Mouse (Mus musculus) limb, embryonic 14.5 days (tissue): ENCODE results near the gene Apoa5. TPM values are rescaled to one million over a fixed set of nuclear protein-coding genes. Genes with fewer than 3 reads are reported as not detected.
"Not testable (repeated sequence)": the region's sequence is repeated elsewhere in the genome, so short reads cannot be mapped to it uniquely, and the experiment has no call there.

ENCODE experiments used
- ATAC-seq: fragments of 200-750 bp; cut with Nextera tagmentation; 2 replicates; pipeline ENCODE4 v1.8.0; 2017; ENCODE audit warnings: low read depth, moderate number of reproducible peaks, moderate TSS enrichment; ENCODE audit not compliant: low FRiP score
- DNase-seq: peaks from one replicate; pipeline ENCODE4 v3.0.0-alpha.2; 2015; ENCODE audit warnings: low spot score
- H3K27ac ChIP-seq: fragments of 300-500 bp; sonication (generic); replicated peaks from 2 replicates; pipeline ENCODE4 v1.5.1; 2014; ENCODE audit warnings: low read depth, mild to moderate bottlenecking, low read length, moderate library complexity, mixed read lengths
- H3K27me3 ChIP-seq: fragments of 300-500 bp; sonication (generic); 2 replicates; pipeline ENCODE4 v1.6.1; 2014; ENCODE audit warnings: low read length, mixed read lengths; ENCODE audit not compliant: control insufficient read depth, insufficient read depth
- H3K36me3 ChIP-seq: fragments of 300-500 bp; sonication (generic); 2 replicates; pipeline ENCODE4 v1.6.1; 2014; ENCODE audit warnings: mild to moderate bottlenecking, low read length, moderate library complexity, mixed read lengths; ENCODE audit not compliant: control insufficient read depth, insufficient read depth
- H3K4me1 ChIP-seq: fragments of 300-500 bp; sonication (generic); 2 replicates; pipeline ENCODE4 v1.6.1; 2014; ENCODE audit warnings: antibody characterized with exemption, low read length, mixed read lengths; ENCODE audit not compliant: control insufficient read depth, insufficient read depth
- H3K4me2 ChIP-seq: fragments of 300-500 bp; sonication (generic); replicated peaks from 2 replicates; pipeline ENCODE4 v1.6.1; 2014; ENCODE audit warnings: low read depth, mild to moderate bottlenecking, low read length, moderate library complexity; ENCODE audit not compliant: severe bottlenecking
- H3K4me3 ChIP-seq: fragments of 300-500 bp; sonication (generic); replicated peaks from 2 replicates; pipeline ENCODE4 v1.5.1; 2014; ENCODE audit warnings: low read length
- H3K9ac ChIP-seq: fragments of 300-500 bp; sonication (generic); 2 replicates; pipeline ENCODE4 v1.6.1; 2014; ENCODE audit warnings: mild to moderate bottlenecking, low read depth, low read length, moderate library complexity; ENCODE audit not compliant: severe bottlenecking
- H3K9me3 ChIP-seq: fragments of 300-500 bp; sonication (generic); 2 replicates; pipeline ENCODE4 v1.6.1; 2016; ENCODE audit warnings: low read length; ENCODE audit not compliant: control insufficient read depth
- POLR2A ChIP-seq: fragments of 200-500 bp; IDR thresholded peaks from 2 replicates; pipeline ENCODE4 v1.8.0; 2012; ENCODE audit warnings: inconsistent platforms, mild to moderate bottlenecking, moderate library complexity, borderline replicate concordance; ENCODE audit not compliant: insufficient read depth, insufficient read length; ENCODE audit errors: extremely low read depth
- WGBS: fragments of 180-500 bp; shearing (Covaris S2); extraction: QIAGEN DNeasy Blood & Tissue Kit; methylation state at CpG from one replicate; pipeline ENCODE4 v1.1.7; 2014; 5-methylcytosine and 5-hydroxymethylcytosine counted together
- polyA plus RNA-seq, 2 experiments: library from polyadenylated mRNA; depleted of rRNA in 1 of 2; stranded (reverse) in 1 of 2; unstranded in 1 of 2; fragments of >200 nt; fragmentation: Nextera tagmentation in 1 of 2; extraction: Ambion mirVana in 1 of 2; gene quantifications; 2 replicates each; pipeline versions ENCODE4 v1.2.1 to v1.2.3; 2012 to 2014

Gene Apoa5
- polyA plus RNA-seq, 2 experiments = not detected

- no peak for ATAC-seq
- no peaks in the 10 kb centered on the region for H3K27me3 ChIP-seq
- no peak for DNase-seq
- WGBS = 88% methylated on average over 3 of the region's 3 CpGs
- H3K9ac ChIP-seq = no peak overlapping the region
- no peak overlapping the region for H3K27ac ChIP-seq
- 0 out of 2 replicates have a peak, but pooled peaks cover 3% of the 10 kb centered on the region for H3K4me1 ChIP-seq
- H3K9me3 ChIP-seq = no peaks in the 10 kb centered on the region
- no peak overlapping the region for H3K4me2 ChIP-seq
- no peaks in the 10 kb centered on the region for H3K36me3 ChIP-seq
- no peak overlapping the region for H3K4me3 ChIP-seq
- no peak for TF ChIP-seq POLR2A
Measured at GRCm38 (mm10) chr9:46317957-46318356, 49.5 kb downstream of the Apoa5 start.

GRCm38 (mm10) chr9:46319886-46320285 is 51.5 kb downstream of the Apoa5 start, which contains the start of gene 4931429L15Rik:
4931429L15Rik (minus strand) TSS chr9:46319986.
- not testable (repeated sequence) for H3K36me3 ChIP-seq, H3K27ac ChIP-seq, H3K4me2 ChIP-seq, ATAC-seq, H3K4me1 ChIP-seq, H3K9ac ChIP-seq, H3K4me3 ChIP-seq, H3K9me3 ChIP-seq, DNase-seq, H3K27me3 ChIP-seq
- 85% methylated on average over 6 of the region's 6 CpGs for WGBS

GRCm38 (mm10) chr9:46320461-46320860 is 52.0 kb downstream of the Apoa5 start:
- Histone ChIP-seq H3K4me3 (no peak overlapping the region), H3K27me3 (no peaks in the 10 kb centered on the region), H3K9ac (no peak overlapping the region), H3K27ac (no peak overlapping the region), H3K36me3 (no peaks in the 10 kb centered on the region), H3K4me2 (no peak overlapping the region), H3K9me3 (no peaks in the 10 kb centered on the region), H3K4me1 (0 out of 2 replicates have a peak, but pooled peaks cover 3% of the 10 kb centered on the region)
- ATAC-seq (no peak), DNase-seq (no peak)
- no peak for TF ChIP-seq POLR2A
- WGBS = 91% methylated on average over 2 of the region's 2 CpGs

Other genes starting within 250 kb of the Apoa5 start
- gene Apoa1, start 40.1 kb upstream of the Apoa5 start, polyA plus RNA-seq (2012; rRNA removed) = 9.3 and 11.4 TPM in 2 replicates
- gene Apoa1, start 40.1 kb upstream of the Apoa5 start, polyA plus RNA-seq (2014; fragmentation: Nextera tagmentation; extraction: Ambion mirVana) = 1.1 and 1.3 TPM in 2 replicates
- not detected in 2 replicates for gene Apoc3, start 33.0 kb upstream of the Apoa5 start, polyA plus RNA-seq (2012; rRNA removed)
- not detected in 2 replicates for gene Apoc3, start 33.0 kb upstream of the Apoa5 start, polyA plus RNA-seq (2014; fragmentation: Nextera tagmentation; extraction: Ambion mirVana)
- gene Apoa4, start 27.9 kb upstream of the Apoa5 start, polyA plus RNA-seq (2012; rRNA removed) = 1.4 and 2.8 TPM in 2 replicates
- gene Apoa4, start 27.9 kb upstream of the Apoa5 start, polyA plus RNA-seq (2014; fragmentation: Nextera tagmentation; extraction: Ambion mirVana) = not detected in 2 replicates
- 28.2 and 38.7 TPM in 2 replicates for gene Zpr1, start 4.4 kb downstream of the Apoa5 start, polyA plus RNA-seq (2012; rRNA removed)
- gene Zpr1, start 4.4 kb downstream of the Apoa5 start, polyA plus RNA-seq (2014; fragmentation: Nextera tagmentation; extraction: Ambion mirVana) = 54.2 and 59.9 TPM in 2 replicates
- 23.1 and 23.4 TPM in 2 replicates for gene Bud13, start 14.4 kb downstream of the Apoa5 start, polyA plus RNA-seq (2012; rRNA removed)
- 19.2 and 23.7 TPM in 2 replicates for gene Bud13, start 14.4 kb downstream of the Apoa5 start, polyA plus RNA-seq (2014; fragmentation: Nextera tagmentation; extraction: Ambion mirVana)
- not detected in 2 replicates for gene 4931429L15Rik, start 51.4 kb downstream of the Apoa5 start, polyA plus RNA-seq (2012; rRNA removed)
- not detected in 2 replicates for gene 4931429L15Rik, start 51.4 kb downstream of the Apoa5 start, polyA plus RNA-seq (2014; fragmentation: Nextera tagmentation; extraction: Ambion mirVana)